29 mouse cellular contexts compared by ENCODE assay signal in the genomic region with DNA sequence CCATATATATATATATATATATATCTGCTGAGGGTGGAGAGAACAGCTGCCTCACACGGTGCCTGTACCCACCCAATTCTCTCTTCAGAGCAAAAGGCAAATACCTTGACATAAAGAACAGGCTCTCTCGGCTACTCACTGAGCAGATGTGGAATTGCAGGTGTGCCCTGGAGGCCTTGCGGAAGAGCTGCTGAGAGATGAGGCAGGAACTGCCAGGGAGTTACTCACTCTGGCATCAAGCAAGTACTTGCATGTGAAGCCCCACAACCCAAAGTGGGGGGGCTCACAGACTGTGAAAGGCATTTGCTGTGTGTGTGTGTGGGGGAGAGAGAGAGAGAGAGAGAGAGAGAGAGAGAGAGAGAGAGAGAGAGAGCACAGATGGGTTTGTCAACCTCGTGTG. TPM values are rescaled to one million over a fixed set of nuclear protein-coding genes. Genes with fewer than 3 reads are reported as not detected.
"Had no signal": no experiment of that assay in that cellular context is flagged by ENCODE, and none has a peak within 500 bp of the region (broad histone marks: within the 10 kb centered on the region; RNA-seq: fewer than 3 reads in every experiment).

No protein-coding gene starts in this region.

- H3K4me2 ChIP-seq: kidney, embryonic 15.5 days; liver, embryonic 11.5 days; lung, embryonic 14.5 days; midbrain, embryonic 12.5 days; midbrain, embryonic 15.5 days; neural tube, embryonic 12.5 days; neural tube, embryonic 15.5 days had no signal

- DNase-seq: kidney, adult 8-10 months; kidney, postnatal 10 days; kidney, postnatal 36 days; liver, postnatal 0 days; lung, embryonic 14.5 days; right cerebral cortex, adult 18-20 months; right cerebral cortex, postnatal 14 days; right cerebral cortex, postnatal 4 days; thymus, adult 2 months; thymus, postnatal 36 days had no signal

- H3K9ac ChIP-seq: kidney, embryonic 15.5 days; liver, embryonic 14.5 days; liver, postnatal 0 days; lung, embryonic 14.5 days; midbrain, embryonic 12.5 days; midbrain, embryonic 15.5 days; neural tube, embryonic 12.5 days; neural tube, embryonic 15.5 days had no signal

- H3K4me3 ChIP-seq: kidney, embryonic 15.5 days; midbrain, embryonic 12.5 days; midbrain, embryonic 15.5 days; neural tube, embryonic 12.5 days; neural tube, embryonic 15.5 days had no signal

- H3K27me3 ChIP-seq: kidney, embryonic 15.5 days; midbrain, embryonic 12.5 days; midbrain, embryonic 15.5 days; neural tube, embryonic 12.5 days; neural tube, embryonic 15.5 days had no signal

- H3K36me3 ChIP-seq: kidney, embryonic 15.5 days; midbrain, embryonic 12.5 days; midbrain, embryonic 15.5 days; neural tube, embryonic 12.5 days; neural tube, embryonic 15.5 days had no signal

- H3K9me3 ChIP-seq: kidney, embryonic 15.5 days; midbrain, embryonic 12.5 days; midbrain, embryonic 15.5 days; neural tube, embryonic 12.5 days; neural tube, embryonic 15.5 days had no signal

- ATAC-seq: liver, postnatal 0 days; lung, postnatal 0 days; midbrain, embryonic 15.5 days had no signal

- H3K27ac ChIP-seq: liver, embryonic 14.5 days; macrophage; midbrain, embryonic 12.5 days; midbrain, embryonic 15.5 days; neural tube, embryonic 12.5 days; neural tube, embryonic 15.5 days had no signal

RNA-seq across cellular contexts. Expression of gene Crybb3, which starts 47.0 kb away (rescaled TPM):
- total RNA-seq: megakaryocyte, adult 5-6 weeks had no signal
- polyA plus RNA-seq: macrophage had no signal

RNA-seq across cellular contexts. Expression of gene Crybb2, which starts 58.5 kb away (rescaled TPM):
- total RNA-seq: layer of hippocampus, adult 8-10 months; layer of hippocampus, postnatal 14 days; left cerebral cortex, adult 8-10 months; left cerebral cortex, postnatal 14 days; megakaryocyte, adult 5-6 weeks had no signal
- polyA plus RNA-seq: kidney, embryonic 15.5 days; limb, embryonic 11.5 days; limb, embryonic 14.5 days; liver, embryonic 11.5 days; liver, embryonic 14.5 days; liver, postnatal 0 days; lung, embryonic 14.5 days; lung, postnatal 0 days; macrophage; midbrain, embryonic 12.5 days; midbrain, embryonic 15.5 days; neural tube, embryonic 12.5 days; neural tube, embryonic 15.5 days; stomach, embryonic 14.5 days; testis, adult 2 months; urinary bladder, adult 2 months had no signal
